Mouse (Mus musculus): ENCODE measurements around the gene Ms4a4d.

GRCm38 (mm10) chr19:11500796-11501195, 35.8 kb upstream of the Ms4a4d start:
- TF ChIP-seq POLR2A (IDR thresholded peaks at IDR 0.05; ENCODE audit: insufficient read depth, low read depth, low read length) (no peak), CTCF (IDR thresholded peaks at IDR 0.05; ENCODE audit: insufficient read depth, low read depth, low read length) (no peak)
